Mouse (Mus musculus): ENCODE results near the gene Muc2.

Gene Muc2

DNA sequence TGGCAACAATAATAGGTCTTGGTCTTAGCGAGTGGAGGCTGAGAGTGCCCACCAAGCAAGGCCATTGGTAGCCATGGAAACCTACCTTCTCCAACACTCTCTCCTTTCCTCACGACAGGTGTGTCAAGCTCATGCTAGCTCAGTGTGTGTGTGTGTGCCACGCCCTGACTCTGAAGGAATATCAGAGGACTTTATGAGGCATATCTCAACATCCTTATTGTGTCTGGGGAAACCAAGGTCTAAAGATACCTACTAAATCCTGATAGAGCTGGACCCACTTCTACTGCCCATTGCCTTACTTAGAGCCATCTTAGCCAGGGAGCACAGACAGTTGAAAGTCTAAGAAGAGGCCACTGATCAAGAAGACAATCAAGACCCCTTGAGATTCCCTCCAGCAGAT lies 80.4 kb downstream of the Muc2 start:
- WGBS: 91% methylated on average over 3 of the region's 3 CpGs

DNA sequence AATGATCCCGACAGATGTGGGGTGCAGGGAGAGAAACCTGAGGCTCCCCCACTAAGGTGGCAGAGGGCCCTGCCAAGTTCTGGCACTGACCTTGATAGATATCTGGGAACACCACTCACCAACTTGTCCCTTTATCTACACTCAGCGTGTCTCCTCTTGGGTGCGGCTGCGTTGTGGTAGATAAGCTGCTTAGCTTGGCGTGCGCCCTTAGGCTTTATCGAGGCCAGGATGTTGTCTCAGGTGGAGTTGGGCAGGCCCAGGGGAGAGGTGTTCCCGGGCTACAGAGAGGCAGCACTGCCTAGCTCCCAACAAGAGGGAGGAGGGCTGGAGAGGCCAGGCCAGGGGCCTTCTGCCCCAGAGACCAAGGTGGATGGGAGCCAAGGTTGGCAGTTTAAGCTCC lies 80.8 kb downstream of the Muc2 start:
- WGBS: 92% methylated on average over 8 of the region's 8 CpGs

DNA sequence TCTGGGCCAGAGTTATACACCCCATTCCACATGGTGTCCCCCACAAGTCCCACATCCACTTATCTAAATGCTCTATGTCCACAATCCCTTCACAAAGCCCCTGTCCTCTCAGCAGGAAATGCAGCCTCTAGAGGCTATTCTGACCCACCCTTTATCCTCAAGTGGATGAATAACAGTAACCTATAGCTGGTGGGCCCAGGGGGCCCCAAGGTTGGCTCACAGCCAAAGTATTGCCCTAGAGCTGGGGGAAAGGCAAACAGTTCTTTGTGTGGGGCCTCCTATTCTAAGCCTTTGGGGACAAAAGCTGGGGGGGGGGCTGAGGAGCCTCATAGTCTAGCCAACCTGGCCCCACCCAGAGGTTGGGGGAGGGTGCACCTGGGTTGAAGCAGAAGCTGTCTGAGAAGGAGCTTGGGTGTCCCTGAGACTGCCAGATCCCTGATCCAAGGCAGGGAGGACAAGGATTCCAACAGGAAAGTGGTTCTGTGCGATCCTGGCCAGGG lies 82.0 kb downstream of the Muc2 start:
- 79% methylated on average over 1 of the region's 1 CpGs for WGBS

DNA sequence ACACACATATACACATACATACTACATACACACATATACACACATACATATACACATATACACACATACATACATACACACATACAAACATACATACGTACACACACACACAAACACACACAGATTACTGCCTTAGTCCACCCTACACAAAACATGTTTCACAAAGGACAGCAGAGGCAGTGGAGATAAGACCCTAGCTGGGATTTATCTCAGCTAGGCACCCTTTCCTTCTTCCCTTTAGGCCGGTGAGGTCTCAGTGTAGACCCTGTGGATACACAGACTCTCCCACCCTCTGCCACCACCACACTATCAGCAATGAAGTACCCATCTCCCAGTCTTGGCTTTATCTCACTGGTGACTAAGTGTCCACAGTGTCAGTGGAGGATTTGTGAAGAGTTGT lies 84.7 kb downstream of the Muc2 start:
- 87% methylated on average over 2 of the region's 2 CpGs for WGBS

DNA sequence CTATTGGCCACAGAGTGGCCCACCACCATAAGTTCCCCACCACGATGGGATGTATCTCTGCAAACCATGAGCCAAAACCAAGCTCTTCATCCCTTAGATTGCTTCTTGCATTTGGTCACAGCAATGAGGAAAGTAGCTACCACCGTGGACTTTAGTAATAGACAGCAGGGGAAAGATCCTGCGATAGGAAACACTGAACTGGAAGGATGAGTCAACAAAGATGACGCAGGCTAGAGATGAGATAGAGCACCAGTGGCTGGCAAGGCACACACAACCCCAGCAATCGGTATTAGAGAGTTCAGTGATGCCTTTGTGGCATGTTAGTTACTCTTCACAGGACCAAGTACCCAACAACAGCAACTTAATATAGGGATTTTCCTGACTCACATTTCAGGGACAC lies 86.1 kb downstream of the Muc2 start:
- 92% methylated on average over 5 of the region's 5 CpGs for WGBS

DNA sequence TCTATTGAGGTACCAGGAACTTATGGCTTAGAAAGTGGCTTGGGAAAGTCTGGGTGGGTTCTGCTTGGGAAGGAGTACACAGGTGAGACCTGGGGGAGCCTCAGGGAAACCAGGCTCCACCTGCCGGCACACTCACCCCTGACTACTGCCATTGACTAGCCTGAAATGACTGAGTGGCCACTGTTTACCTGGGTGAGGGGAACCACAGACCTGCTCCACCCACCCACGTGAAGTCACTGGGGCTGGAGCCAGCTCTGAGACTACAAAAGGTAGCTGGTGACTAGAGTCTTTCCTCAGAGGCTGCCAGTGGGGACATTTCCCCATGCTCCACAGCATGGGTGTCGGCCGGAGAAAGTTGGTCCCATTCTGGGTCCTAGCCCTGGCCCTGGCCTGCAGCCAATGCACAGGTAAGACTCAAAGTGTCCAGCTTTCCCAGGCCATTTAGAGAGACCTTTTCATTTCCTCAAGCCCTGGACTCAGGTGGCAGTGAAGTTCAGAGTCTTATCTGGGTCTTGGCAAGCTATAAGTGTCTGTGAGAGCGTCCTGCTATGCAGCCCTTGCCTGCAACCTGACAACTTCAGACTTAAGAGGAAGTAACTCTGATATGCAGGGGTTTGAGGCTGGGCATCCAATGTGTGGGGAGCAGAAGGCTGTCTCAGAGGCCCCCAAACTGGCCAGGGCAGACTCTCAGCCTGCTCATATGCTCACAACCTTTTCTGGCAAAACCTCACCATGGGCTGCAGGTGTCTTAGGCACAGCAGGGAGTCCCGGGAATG lies 98.7 kb downstream of the Muc2 start, which contains the start of gene Muc5ac:
Gene Muc5ac (plus strand): TSS at position 296 of the 776 bp plus-strand sequence.
- 90% methylated on average over 6 of the region's 6 CpGs for WGBS

DNA sequence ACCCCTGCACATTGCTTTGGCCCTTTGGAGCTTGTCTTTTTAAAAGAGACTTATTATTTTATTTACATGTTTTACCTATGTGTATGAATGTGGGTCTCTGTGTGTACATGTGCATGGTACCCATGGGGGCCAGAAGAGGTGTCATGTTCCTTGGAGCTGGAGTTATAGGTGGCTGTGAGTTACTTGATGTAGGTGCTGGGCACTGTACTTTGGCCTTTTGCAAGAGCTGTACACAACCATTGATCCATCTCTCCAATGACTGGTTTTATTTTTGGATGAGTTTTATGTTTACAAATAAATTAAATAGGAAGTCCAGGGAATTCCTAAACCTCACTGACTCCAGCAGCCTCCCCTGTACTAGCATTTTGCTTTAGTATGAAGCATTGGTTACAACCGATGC lies 104.1 kb downstream of the Muc2 start:
- whole genome bisulfite sequencing: 100% methylated on average over 1 of the region's 1 CpGs

DNA sequence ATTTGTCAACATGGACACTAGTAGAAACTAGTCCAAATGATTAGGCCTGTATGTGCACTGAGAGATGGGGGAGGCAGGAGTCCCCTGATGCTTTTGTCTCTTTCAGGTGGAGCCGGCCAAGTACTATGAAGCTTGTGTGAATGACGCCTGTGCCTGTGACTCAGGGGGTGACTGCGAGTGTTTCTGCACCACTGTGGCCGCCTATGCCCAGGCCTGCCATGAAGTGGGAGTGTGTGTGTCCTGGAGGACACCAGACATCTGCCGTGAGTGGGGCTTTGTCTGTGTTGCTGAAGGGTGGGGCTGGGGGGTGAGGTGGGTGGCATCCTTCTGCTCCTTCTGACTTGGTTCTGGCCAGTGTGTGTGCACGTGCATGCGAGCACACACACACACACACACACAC lies 113.1 kb downstream of the Muc2 start:
- WGBS: 69% methylated on average over 7 of the region's 7 CpGs

All from cerebral cortex, adult 2 months (tissue).